Mouse (Mus musculus) left cerebral cortex, postnatal 14 days (tissue): ENCODE measurements around the gene Slc19a2. TPM values are rescaled to one million over a fixed set of nuclear protein-coding genes. Genes with fewer than 3 reads are reported as not detected.
A peak's percentile ranks its signal among the peaks of the same experiment; 100 is the strongest.
"Not testable (repeated sequence)": the region's sequence is repeated elsewhere in the genome, so short reads cannot be mapped to it uniquely, and the experiment has no call there.

Experiments
- DNase-seq, 2 experiments: peaks; one replicate each; pipeline ENCODE4 v3.0.0; 2021 to 2022; ENCODE audit warnings: low spot score in 2 of 2, mixed read lengths in 1 of 2
- intact Hi-C: fragments of 180-260 bp; cut with DNase I; formaldehyde crosslinking; loops from one replicate; pipeline ENCODE4 v1.15.1; 2025
- long read RNA-seq, 2 experiments: library from polyadenylated mRNA; stranded (forward); transcript quantifications; one replicate each; pipeline ENCODE4 v2.0.0; 2021
- total RNA-seq, 2 experiments: library from RNA; stranded (reverse); gene quantifications; 2 replicates each; pipeline ENCODE4 v1.2.3; 2021

The Slc19a2 gene
- total RNA-seq = 10 to 100 TPM; 10.3 to 10.5 TPM
- long read RNA-seq, experiment 1, partial matches to known transcripts = 1 of 7 reads
- long read RNA-seq, experiment 1, other reads (novel, unspliced or antisense) = 2 of 7 reads
- long read RNA-seq, experiment 2, transcript Slc19a2-201 (6 exons, 3,571 nt) = major isoform, 16 of 21 reads
- long read RNA-seq, experiment 2, partial matches to known transcripts = 1 of 21 reads
- long read RNA-seq, experiment 2, other reads (novel, unspliced or antisense) = 4 of 21 reads

DNA sequence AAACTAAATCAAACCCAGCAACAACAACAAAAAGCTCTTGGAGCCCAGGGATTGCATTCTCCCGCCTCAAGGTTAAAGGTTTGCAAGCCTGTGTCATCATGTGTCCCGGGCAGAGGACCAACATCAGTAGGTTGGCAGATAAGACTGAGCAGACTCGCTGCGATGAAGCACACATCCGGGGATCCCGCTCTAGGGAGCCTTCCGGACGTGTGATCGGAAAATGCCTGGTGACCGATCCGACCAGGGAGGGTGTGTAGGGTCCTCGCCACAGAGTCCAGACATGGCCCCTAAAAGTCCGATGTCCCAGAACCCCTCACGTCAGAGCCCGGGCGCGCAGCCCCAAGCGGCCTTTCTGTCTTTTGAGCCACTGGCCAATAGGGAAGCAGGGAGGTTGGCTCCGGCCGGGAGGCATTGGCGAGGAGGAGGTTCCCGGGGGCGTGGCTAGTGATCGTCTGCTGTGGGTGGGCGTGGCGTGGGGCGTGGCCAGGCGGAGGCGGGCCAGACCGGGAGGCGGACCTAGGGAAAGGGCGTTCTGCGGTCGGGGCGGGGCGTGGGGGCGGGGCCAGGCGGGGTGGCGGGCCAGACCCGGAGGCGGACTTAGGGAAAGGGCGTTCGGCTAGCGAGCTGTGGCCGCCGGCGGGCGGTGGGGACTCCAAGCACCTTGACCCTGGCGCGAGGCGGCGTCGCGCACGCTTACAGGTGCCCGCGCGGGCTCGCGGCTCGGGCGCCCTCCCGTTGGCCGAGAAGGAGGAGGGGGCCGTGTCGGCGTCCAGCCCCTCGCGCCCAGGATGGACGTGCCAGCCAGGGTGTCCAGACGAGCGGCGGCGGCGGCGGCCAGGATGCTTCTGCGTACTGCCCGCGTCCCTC, at the start of gene Slc19a2:
Gene Slc19a2, plus strand, starts transcription at position 582 of the 867 bp plus-strand sequence.
- intact Hi-C loops = loop anchor here (2.0 kb wide), 1 partner anchor 28 kb away; no protein-coding TSS in a partner anchor
- DNase-seq = peak; percentile 97

GRCm38 (mm10) chr1:164199551-164199950, 49.3 kb upstream of the Slc19a2 start:
- intact Hi-C loops = no loop called here
- DNase-seq = no peak

DNA sequence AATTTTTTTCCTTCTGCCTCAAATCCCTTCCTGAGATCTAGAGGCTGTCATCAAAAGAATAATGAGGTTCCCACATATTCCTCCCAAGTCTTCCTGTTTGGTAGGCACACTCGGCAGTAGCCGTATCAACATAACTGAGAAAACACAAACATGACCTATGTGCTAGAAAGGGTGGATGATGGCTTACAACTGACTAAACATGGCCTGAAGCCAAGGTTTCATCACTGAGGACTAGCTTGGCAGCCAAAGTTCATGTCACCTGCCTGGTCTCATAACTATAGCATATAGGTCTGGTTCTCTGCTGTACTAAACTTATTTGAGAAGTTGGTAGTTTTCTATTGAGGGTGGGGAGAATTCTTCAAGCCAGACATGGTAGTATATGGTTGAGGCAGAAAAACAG, 40.4 kb upstream of the Slc19a2 start:
- intact Hi-C loops = no loop called here
- DNase-seq = no peak

DNA sequence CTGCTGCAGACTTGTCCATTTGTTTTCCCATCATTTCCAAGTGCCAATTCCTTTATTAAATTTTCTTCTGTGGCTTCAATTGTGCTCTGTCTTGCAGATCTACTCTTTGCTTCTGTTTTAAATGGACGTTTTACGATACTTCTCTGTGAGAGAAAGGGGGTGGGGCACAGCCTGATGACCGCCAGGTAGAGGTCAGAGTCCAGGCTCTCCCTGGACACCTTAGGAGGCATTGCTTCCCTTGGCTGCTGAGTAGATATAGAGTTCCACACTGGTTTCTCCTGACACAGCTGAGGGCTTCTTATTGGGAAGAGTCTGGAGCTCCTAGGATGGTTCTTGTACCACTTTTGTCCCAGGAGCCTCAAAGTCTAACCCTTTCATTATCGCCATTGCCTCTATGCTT, 37.9 kb upstream of the Slc19a2 start:
- intact Hi-C loops = no loop called here
- no peak for DNase-seq

GRCm38 (mm10) chr1:164212686-164213085, 36.2 kb upstream of the Slc19a2 start:
- intact Hi-C loops = no loop called here
- DNase-seq = no peak

GRCm38 (mm10) chr1:164214190-164214589, 34.7 kb upstream of the Slc19a2 start:
- intact Hi-C loops = no loop called here
- no peak for DNase-seq

DNA sequence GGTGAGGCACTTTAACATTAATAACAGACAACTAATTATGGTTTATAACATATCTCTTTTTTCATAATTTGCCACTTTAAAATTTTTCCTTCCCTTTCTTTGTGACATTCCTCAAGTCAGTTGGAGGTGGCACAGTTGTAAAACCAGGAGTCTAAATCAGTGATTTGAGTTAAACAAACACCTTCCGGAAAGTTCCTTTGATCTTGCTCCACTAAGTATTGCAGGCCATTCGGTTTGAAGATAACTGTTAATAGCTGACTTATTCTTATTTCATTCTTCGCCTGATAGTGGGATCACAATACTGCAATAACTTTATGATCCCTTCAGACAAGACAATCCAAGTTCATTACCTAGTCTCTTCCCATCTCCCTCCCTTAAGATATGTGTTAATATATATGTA, 33.7 kb upstream of the Slc19a2 start:
- no peak for DNase-seq
- intact Hi-C loops = no loop called here

GRCm38 (mm10) chr1:164215540-164215939, 33.3 kb upstream of the Slc19a2 start:
- no peak for DNase-seq
- intact Hi-C loops = no loop called here

- intact Hi-C loops = no loop called here
- DNase-seq = no peak
Observed at GRCm38 (mm10) chr1:164217791-164218685, 30.8 kb upstream of the Slc19a2 start.

DNA sequence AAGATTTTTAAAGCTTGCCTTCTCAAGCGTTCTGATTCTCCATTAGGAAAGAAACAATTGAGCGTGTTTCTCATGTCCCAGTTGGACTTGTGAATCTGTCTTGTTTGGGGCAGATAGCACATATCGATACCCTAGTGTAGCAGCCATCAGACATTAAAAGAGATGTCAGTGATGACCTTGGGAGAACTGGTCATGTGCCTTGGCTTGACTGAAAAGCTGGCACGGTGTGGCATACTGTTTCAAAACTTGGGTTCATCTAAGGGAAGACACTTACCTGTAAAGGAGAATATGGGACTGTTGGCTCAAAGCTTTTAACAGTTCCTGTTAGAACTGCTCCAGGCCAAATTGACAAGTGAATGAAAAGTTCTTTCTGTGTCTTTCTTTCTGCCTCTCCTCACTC, 28.6 kb upstream of the Slc19a2 start:
- intact Hi-C loops = no loop called here
- DNase-seq = no peak

GRCm38 (mm10) chr1:164223089-164223488, 25.8 kb upstream of the Slc19a2 start:
- intact Hi-C loops = no loop called here
- DNase-seq = no peak

DNA sequence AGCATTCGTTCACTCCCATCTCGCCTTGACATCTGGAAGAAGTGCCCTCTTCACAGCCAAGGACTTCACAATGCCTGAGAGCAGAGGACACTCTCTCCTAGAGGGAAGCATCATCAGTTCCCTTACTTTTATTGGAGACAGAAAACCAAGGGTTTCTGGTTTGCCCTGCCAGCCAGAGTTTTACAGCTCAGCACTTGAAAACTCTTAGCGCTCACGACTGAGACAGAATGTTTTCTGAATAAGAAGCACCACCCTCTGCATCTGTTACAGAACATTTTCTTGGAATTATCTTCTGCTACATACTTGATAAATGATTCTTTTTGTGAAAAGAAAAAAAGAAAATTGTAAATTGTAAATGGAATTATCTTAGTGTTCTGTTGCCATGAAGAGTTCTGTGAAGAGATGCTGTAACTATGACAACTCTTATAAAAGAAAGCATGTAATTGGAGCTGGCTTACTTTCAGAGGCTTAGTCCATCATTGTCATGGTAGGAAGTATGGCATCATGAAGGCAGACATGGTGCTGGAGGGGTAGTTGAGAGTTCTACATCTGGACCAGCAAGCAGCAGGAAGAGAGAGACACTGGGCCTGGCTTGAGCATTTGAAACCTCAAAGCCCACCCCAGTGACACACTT, 16.8 kb upstream of the Slc19a2 start:
- intact Hi-C loops = not testable (repeated sequence)

GRCm38 (mm10) chr1:164233447-164233846, 15.4 kb upstream of the Slc19a2 start:
- no peak for DNase-seq

More for the DNA sequence above, 16.8 kb upstream of the Slc19a2 start:
- not testable (repeated sequence) for DNase-seq

GRCm38 (mm10) chr1:164235078-164235477, 13.8 kb upstream of the Slc19a2 start:
- no peak for DNase-seq
- intact Hi-C loops = no loop called here

More at GRCm38 (mm10) chr1:164233447-164233846, 15.4 kb upstream of the Slc19a2 start:
- intact Hi-C loops = no loop called here

DNA sequence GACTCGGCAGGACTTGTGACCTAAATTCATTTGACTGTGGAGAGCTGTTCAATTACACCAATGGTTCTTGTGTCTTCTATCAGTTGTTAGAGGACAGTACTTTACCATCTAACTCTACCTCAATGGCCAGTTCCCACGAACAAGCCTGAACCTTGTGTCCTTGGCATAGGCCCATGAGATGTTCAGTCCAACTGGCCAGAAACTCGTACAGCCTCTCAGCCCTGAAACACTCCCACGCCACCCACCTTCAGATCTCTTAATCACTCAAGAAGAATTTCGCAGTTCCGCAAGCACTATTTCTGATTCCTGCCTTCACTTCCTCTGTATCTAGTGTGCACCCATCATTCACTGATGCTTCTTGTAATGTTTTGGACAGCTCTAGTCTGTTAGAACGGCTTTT, 12.8 kb upstream of the Slc19a2 start:
- no peak for DNase-seq
- intact Hi-C loops = no loop called here

GRCm38 (mm10) chr1:164241494-164241893, 7.4 kb upstream of the Slc19a2 start:
- intact Hi-C loops = no loop called here
- no peak for DNase-seq

- DNase-seq = no peak
- intact Hi-C loops = no loop called here
Observed at GRCm38 (mm10) chr1:164242809-164243208, 6.0 kb upstream of the Slc19a2 start.

DNA sequence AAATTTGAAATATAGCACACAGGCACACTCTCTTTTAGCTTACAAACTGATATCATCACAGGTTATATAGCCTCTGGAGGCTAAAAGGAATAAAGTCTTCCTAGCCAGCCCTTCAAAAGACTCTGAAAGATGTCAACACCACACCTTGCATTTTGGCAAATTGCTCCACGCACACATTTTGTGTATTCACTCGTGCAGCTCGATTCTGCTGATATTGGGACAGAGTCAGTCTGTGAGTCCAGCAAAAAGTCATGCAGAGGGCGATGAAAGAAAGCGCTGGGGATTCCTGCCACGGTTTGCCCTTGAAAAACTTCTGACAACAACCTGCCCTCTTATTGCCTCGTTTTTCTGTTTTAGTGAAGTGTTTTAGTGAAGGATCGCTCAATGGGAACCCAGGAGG, 1.4 kb upstream of the Slc19a2 start:
- intact Hi-C loops = no loop called here
- DNase-seq = no peak

DNA sequence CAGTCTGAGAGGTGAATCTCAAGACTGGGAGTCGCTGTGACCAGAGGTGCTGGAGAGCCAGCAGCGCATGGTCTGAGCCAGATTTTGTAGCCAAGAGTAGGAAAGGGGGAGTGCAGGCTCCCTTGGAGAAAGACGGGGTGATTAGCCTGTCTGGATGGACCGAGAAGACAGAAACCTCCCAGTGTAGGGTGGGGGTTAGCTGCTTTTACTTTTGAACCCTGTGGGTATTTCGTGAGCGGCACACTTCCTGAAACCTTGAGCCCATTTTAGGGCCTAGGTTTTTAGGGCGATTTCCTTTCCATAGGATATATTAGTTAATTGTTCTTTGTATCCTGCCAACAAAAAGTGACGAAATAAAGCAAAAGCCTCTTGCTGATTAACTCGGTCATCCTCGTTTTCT, 875 bp upstream of the Slc19a2 start:
- intact Hi-C loops = loop anchor here (2.0 kb wide), 1 partner anchor 29 kb away; no protein-coding TSS in a partner anchor
- no peak for DNase-seq
